ENCODE assay signal across 8 mouse cellular contexts in the genomic region with DNA sequence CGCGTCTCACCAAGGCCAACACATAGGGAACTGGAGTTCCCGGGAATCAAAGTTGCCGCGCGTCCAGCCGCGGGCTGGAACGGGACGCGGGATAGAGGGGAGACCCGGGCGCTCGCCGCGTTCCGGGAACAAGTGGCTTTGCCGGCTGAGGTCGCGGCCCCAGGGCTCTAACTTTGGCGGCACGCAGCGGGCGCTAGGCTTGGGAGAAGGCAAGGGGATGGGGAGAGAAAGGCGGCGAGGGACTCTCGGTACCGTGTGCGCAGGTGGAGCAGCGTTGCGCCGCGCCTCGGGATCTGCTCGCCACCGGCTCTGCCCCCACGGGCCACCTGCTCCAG. TPM values are rescaled to one million over a fixed set of nuclear protein-coding genes. Genes with fewer than 3 reads are reported as not detected.
DNase-seq lines count a peak whose midpoint lies in the region; ATAC-seq and TF ChIP-seq lines count a peak whose summit lies in the region.

No protein-coding gene starts in this region.

- peak overlapping the region; percentile 99 for H3K4me2 ChIP-seq in embryonic facial prominence, embryonic 13.5 days
- H3K4me2 ChIP-seq in hindbrain, embryonic 12.5 days (replicated peaks), result peak overlapping the region; percentile 100
- peak overlapping the region; percentile 99 for H3K4me2 ChIP-seq in midbrain, embryonic 16.5 days (ENCODE audit: low read length)

- H3K9ac ChIP-seq in embryonic facial prominence, embryonic 13.5 days, result peak overlapping the region; percentile 78
- H3K9ac ChIP-seq in hindbrain, embryonic 12.5 days, result peak overlapping the region; percentile 64
- peak overlapping the region; percentile 47 for H3K9ac ChIP-seq in midbrain, embryonic 16.5 days (ENCODE audit: low read depth, low read length)

- H3K27ac ChIP-seq in layer of hippocampus, adult 2 months, result no peak overlapping the region
- no peak overlapping the region for H3K27ac ChIP-seq in embryonic facial prominence, embryonic 13.5 days
- H3K27ac ChIP-seq in hindbrain, embryonic 12.5 days, result no peak overlapping the region
- no peak overlapping the region for H3K27ac ChIP-seq in midbrain, embryonic 16.5 days (ENCODE audit: low read length)

- H3K27me3 ChIP-seq in embryonic facial prominence, embryonic 13.5 days, result peaks cover 79% of the 10 kb centered on the region
- peaks cover 86% of the 10 kb centered on the region for H3K27me3 ChIP-seq in hindbrain, embryonic 12.5 days
- H3K27me3 ChIP-seq in midbrain, embryonic 16.5 days (ENCODE audit: control insufficient read depth, insufficient read depth, low read depth, low read length), result peaks cover 44% of the 10 kb centered on the region

- no peak for DNase-seq in layer of hippocampus, adult 2 months (ENCODE audit: low spot score in 2 of 2)
- DNase-seq in layer of hippocampus, postnatal 36 days, result no peak
- DNase-seq in gastrocnemius, postnatal 14 days, result no peak
- no peak for DNase-seq in left cerebral cortex, adult 8-10 months (ENCODE audit: low spot score in 2 of 2)
- no peak for DNase-seq in cerebellum, adult 9-11 months

- H3K9me3 ChIP-seq in embryonic facial prominence, embryonic 13.5 days, result no peaks in the 10 kb centered on the region
- H3K9me3 ChIP-seq in hindbrain, embryonic 12.5 days (replicated peaks), result no peaks in the 10 kb centered on the region
- H3K9me3 ChIP-seq in midbrain, embryonic 16.5 days (replicated peaks; ENCODE audit: control insufficient read depth, low read length, poor library complexity, severe bottlenecking), result no peaks in the 10 kb centered on the region

- no peak for TF ChIP-seq CTCF in layer of hippocampus, adult 2 months (conservative IDR thresholded peaks at IDR 0.05)

- peak overlapping the region; percentile 64 for H3K4me3 ChIP-seq in layer of hippocampus, adult 2 months
- peak overlapping the region; percentile 64 for H3K4me3 ChIP-seq in embryonic facial prominence, embryonic 13.5 days
- peak overlapping the region; percentile 51 for H3K4me3 ChIP-seq in hindbrain, embryonic 12.5 days
- H3K4me3 ChIP-seq in midbrain, embryonic 16.5 days (ENCODE audit: low read depth, low read length), result peak overlapping the region; percentile 66

- intact Hi-C loops in gastrocnemius, postnatal 14 days (cut with DNase I; ENCODE audit: low total_unique reads), result loop anchor here (5.0 kb wide), 1 partner anchor 154 kb away; no protein-coding TSS in a partner anchor

- ATAC-seq in embryonic facial prominence, embryonic 13.5 days (ENCODE audit: insufficient number of reproducible peaks, insufficient read depth, low FRiP score, low TSS enrichment, low read depth), result no peak
- ATAC-seq in hindbrain, embryonic 12.5 days (ENCODE audit: low FRiP score), result no peak
- peak; percentile 19; the same call in 1 of the 2 replicates for ATAC-seq in midbrain, embryonic 16.5 days

- peaks cover 16% of the 10 kb centered on the region for H3K4me1 ChIP-seq in embryonic facial prominence, embryonic 13.5 days
- H3K4me1 ChIP-seq in hindbrain, embryonic 12.5 days, result peaks cover 20% of the 10 kb centered on the region
- peaks cover 8% of the 10 kb centered on the region for H3K4me1 ChIP-seq in midbrain, embryonic 16.5 days (ENCODE audit: control insufficient read depth, insufficient read depth, low read length)

- under 1% methylated on average over 37 of the region's 37 CpGs for WGBS in embryonic facial prominence, embryonic 13.5 days
- 1% methylated on average over 37 of the region's 37 CpGs for WGBS in hindbrain, embryonic 12.5 days
- WGBS in midbrain, embryonic 16.5 days, result under 1% methylated on average over 37 of the region's 37 CpGs

- no peaks in the 10 kb centered on the region for H3K36me3 ChIP-seq in embryonic facial prominence, embryonic 13.5 days
- H3K36me3 ChIP-seq in hindbrain, embryonic 12.5 days, result no peaks in the 10 kb centered on the region
- no peaks in the 10 kb centered on the region for H3K36me3 ChIP-seq in midbrain, embryonic 16.5 days (ENCODE audit: control insufficient read depth, insufficient read depth, low read length)

RNA-seq across cellular contexts. Expression of a gene that starts 9.7 kb away (rescaled TPM):
- total RNA-seq in layer of hippocampus, adult 2 months (2021), result 1 to 10 TPM; 2.7 to 2.9 TPM
- 1 to 10 TPM; 1.7 to 3.5 TPM for total RNA-seq in layer of hippocampus, postnatal 36 days (2021)
- 0.72 and 0.84 TPM in 2 replicates for polyA plus RNA-seq in embryonic facial prominence, embryonic 13.5 days (2015; fragmentation: Nextera tagmentation; extraction: Ambion mirVana)
- polyA plus RNA-seq in hindbrain, embryonic 12.5 days (2016; fragmentation: Nextera tagmentation; extraction: Ambion mirVana), result 0.19 and 0.44 TPM in 2 replicates
- polyA plus RNA-seq in midbrain, embryonic 16.5 days (2015; fragmentation: Nextera tagmentation; extraction: Ambion mirVana), result 4.7 and 7.7 TPM in 2 replicates
- 1 to 10 TPM; 2.4 to 4.4 TPM for total RNA-seq in gastrocnemius, postnatal 14 days (2021)
- 1 to 10 TPM; 2.0 to 5.3 (median 4.2) TPM for total RNA-seq in left cerebral cortex, adult 8-10 months (2022)
